Mouse (Mus musculus): ENCODE results near the gene E030018B13Rik. TPM values are rescaled to one million over a fixed set of nuclear protein-coding genes. Genes with fewer than 3 reads are reported as not detected.

Gene E030018B13Rik
- total and polyA plus RNA-seq, 3 experiments = 0.07 TPM; not detected in 2

DNA sequence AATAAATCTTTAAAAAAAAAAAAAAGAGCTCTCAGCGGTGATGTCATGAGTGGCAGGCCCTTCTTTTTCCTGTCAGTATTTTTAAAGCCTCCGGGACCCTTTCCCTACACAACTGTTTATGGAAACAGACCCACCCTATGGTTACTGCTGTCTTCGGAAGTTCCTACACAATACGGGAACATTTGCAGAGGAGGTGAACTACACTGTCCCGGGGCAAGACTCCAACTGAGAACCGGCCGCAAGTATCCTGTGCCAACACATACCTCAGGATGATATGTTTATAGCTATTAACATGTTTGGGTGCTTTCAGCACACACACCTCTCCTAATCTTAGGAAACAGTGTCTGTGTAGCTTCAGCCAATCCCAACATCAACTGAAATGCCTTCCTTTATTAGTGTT, 31.6 kb upstream of the E030018B13Rik start:
- Histone ChIP-seq H3K27me3 (ENCODE audit: control insufficient read depth in 1 of 2, insufficient read depth in 2 of 2, low read length in 2 of 2) (no peaks in the 10 kb centered on the region), H3K36me3 (ENCODE audit: control insufficient read depth in 1 of 2, insufficient read depth in 2 of 2, low read length in 2 of 2) (no peaks in the 10 kb centered on the region), H3K9me3 (replicated peaks; ENCODE audit: insufficient read depth, low read length) (no peaks in the 10 kb centered on the region), H3K27ac (ENCODE audit: control insufficient read depth, low read depth, low read length) (no peak overlapping the region), H3K9ac (ENCODE audit: control insufficient read depth, low read depth, low read length, poor library complexity, severe bottlenecking) (no peak overlapping the region), H3K4me3 (ENCODE audit: control insufficient read depth in 1 of 2, insufficient read depth in 1 of 2, low read depth in 2 of 2, low read length in 2 of 2) (no peak overlapping the region), H3K79me2 (ENCODE audit: control insufficient read depth, insufficient read depth, low read length, poor library complexity) (no peaks in the 10 kb centered on the region), H3K4me1 (ENCODE audit: control insufficient read depth in 1 of 2, insufficient read depth in 2 of 2, low read length in 2 of 2) (no peaks in the 10 kb centered on the region)
- TF ChIP-seq TCF12 (IDR thresholded peaks at IDR 0.05; ENCODE audit: low read depth, low read length) (no peak), MXI1 (IDR thresholded peaks at IDR 0.05; ENCODE audit: low read depth, low read length) (no peak), TAL1 (IDR thresholded peaks at IDR 0.05; ENCODE audit: low read length) (no peak), HCFC1 (IDR thresholded peaks at IDR 0.05; ENCODE audit: low read depth, low read length) (no peak), SMC3 (IDR thresholded peaks at IDR 0.05; ENCODE audit: low read depth, low read length) (no peak)
- DNase-seq (ENCODE audit: low read depth, low spot score) = no peak

DNA sequence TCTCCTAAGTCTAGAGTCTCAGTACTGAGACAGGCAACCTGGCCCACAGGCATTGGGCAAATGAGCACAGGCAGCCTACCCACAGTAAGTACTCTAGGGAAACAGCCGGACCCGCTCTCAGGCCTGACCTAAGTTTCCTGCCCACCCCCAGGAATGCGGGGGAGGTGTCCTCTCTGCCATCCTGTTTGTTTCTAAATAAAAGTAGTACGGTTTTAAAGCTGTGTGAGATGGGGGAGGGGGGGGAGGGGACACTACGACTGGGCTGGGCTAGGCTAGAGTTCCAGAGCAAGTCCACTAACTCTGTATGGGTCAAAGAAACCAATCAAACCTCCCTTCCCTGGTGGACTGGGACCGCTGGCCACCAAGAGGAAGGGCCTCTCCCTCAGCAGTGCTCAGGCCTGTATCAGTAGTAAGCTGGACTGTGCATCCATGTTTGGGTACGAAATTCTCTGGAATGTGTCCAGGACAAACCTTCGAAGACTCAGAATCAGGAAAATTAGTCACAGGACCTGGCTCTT, 29.6 kb upstream of the E030018B13Rik start:
- TF ChIP-seq RCOR1 (IDR thresholded peaks at IDR 0.05; ENCODE audit: low read depth, low read length) (no peak), ZMIZ1 (IDR thresholded peaks at IDR 0.05; ENCODE audit: low read depth, low read length) (0 out of 2 replicates have a peak, but pooled peaks have one; percentile 12), NELFE (IDR thresholded peaks at IDR 0.05; ENCODE audit: low read depth, low read length) (no peak), ZKSCAN1 (IDR thresholded peaks at IDR 0.05; ENCODE audit: low read depth, low read length) (no peak), MXI1 (IDR thresholded peaks at IDR 0.05; ENCODE audit: low read depth, low read length) (no peak), GABPA (IDR thresholded peaks at IDR 0.05; ENCODE audit: low read depth, low read length) (no peak), ETS1 (IDR thresholded peaks at IDR 0.05; ENCODE audit: low read depth, low read length) (no peak), HCFC1 (IDR thresholded peaks at IDR 0.05; ENCODE audit: low read depth, low read length) (no peak), TBP (IDR thresholded peaks at IDR 0.05; ENCODE audit: low read depth, low read length) (no peak), UBTF (IDR thresholded peaks at IDR 0.05; ENCODE audit: borderline replicate concordance, insufficient read depth, low read depth, low read length) (no peak), BHLHE40 (IDR thresholded peaks at IDR 0.05; ENCODE audit: borderline replicate concordance, low read depth, low read length) (no peak), EP300 (IDR thresholded peaks at IDR 0.05; ENCODE audit: low read depth in 1 of 2, low read length in 2 of 2) (no peak), NRF1 (IDR thresholded peaks at IDR 0.05; ENCODE audit: insufficient read depth, low read depth, low read length, poor library complexity, severe bottlenecking) (no peak), POLR2AphosphoS2 (IDR thresholded peaks at IDR 0.05; ENCODE audit: low read length) (peak; percentile 0; the same call in 1 of the 2 replicates), MEF2A (IDR thresholded peaks at IDR 0.05; ENCODE audit: extremely low read depth, insufficient replicate concordance, low read depth, low read length, poor library complexity, severe bottlenecking) (no peak), KAT2A (conservative IDR thresholded peaks at IDR 0.05; ENCODE audit: low read depth, low read length) (no peak)
- no peak for DNase-seq (ENCODE audit: low read depth, low spot score)
- Histone ChIP-seq H3K4me3 (ENCODE audit: control insufficient read depth in 1 of 2, insufficient read depth in 1 of 2, low read depth in 2 of 2, low read length in 2 of 2) (no peak overlapping the region), H3K4me1 (ENCODE audit: control insufficient read depth in 1 of 2, insufficient read depth in 2 of 2, low read length in 2 of 2) (no peaks in the 10 kb centered on the region), H3K27ac (ENCODE audit: control insufficient read depth, low read depth, low read length) (no peak overlapping the region), H3K27me3 (ENCODE audit: control insufficient read depth in 1 of 2, insufficient read depth in 2 of 2, low read length in 2 of 2) (no peaks in the 10 kb centered on the region), H3K9me3 (replicated peaks; ENCODE audit: insufficient read depth, low read length) (no peaks in the 10 kb centered on the region), H3K36me3 (ENCODE audit: control insufficient read depth in 1 of 2, insufficient read depth in 2 of 2, low read length in 2 of 2) (no peaks in the 10 kb centered on the region; a peak in 1 of 4 replicates), H3K9ac (ENCODE audit: control insufficient read depth, low read depth, low read length, poor library complexity, severe bottlenecking) (no peak overlapping the region), H3K79me2 (ENCODE audit: control insufficient read depth, insufficient read depth, low read length, poor library complexity) (no peaks in the 10 kb centered on the region)

Data from MEL (cell line).